Mouse (Mus musculus) MEL (cell line): ENCODE data around the gene Cxcr2. TPM values are rescaled to one million over a fixed set of nuclear protein-coding genes. Genes with fewer than 3 reads are reported as not detected.

Experiments
- DNase-seq: peaks from one replicate; pipeline ENCODE4 v3.0.0; 2011; ENCODE audit warnings: low read depth, low spot score
- H3K27ac ChIP-seq: 2 replicates; pipeline ENCODE4 v1.5.1; 2012; ENCODE audit warnings: low read depth, mild to moderate bottlenecking, control low read depth, low read length, moderate library complexity; ENCODE audit not compliant: control insufficient read depth
- H3K27me3 ChIP-seq, 2 experiments: fragments of 150-350 bp in 1 of 2; sonication (generic) in 1 of 2; 2 replicates each; pipeline ENCODE4 v1.6.1; 2012; ENCODE audit warnings: low read length in 2 of 2, mild to moderate bottlenecking in 2 of 2, improper control_type of control experiment in 1 of 2, moderate library complexity in 1 of 2; ENCODE audit not compliant: insufficient read depth in 2 of 2, control insufficient read depth in 1 of 2
- H3K36me3 ChIP-seq, 2 experiments: 2 replicates each; pipeline ENCODE4 v1.6.1; 2012 to 2014; ENCODE audit warnings: low read length in 2 of 2, improper control_type of control experiment in 1 of 2, inconsistent platforms in 1 of 2, mild to moderate bottlenecking in 1 of 2; ENCODE audit not compliant: insufficient read depth in 2 of 2, control insufficient read depth in 1 of 2
- H3K4me1 ChIP-seq, 2 experiments: fragments of 150-350 bp in 1 of 2; sonication (generic) in 1 of 2; 2 replicates each; pipeline ENCODE4 v1.6.1; 2012; ENCODE audit warnings: low read length in 2 of 2, improper control_type of control experiment in 1 of 2, mild to moderate bottlenecking in 1 of 2; ENCODE audit not compliant: insufficient read depth in 2 of 2, control insufficient read depth in 1 of 2
- H3K4me3 ChIP-seq, 2 experiments: fragments of 150-350 bp in 1 of 2; sonication (generic) in 1 of 2; 2 replicates each; pipeline ENCODE4 v1.5.1; 2012; ENCODE audit warnings: low read depth in 2 of 2, low read length in 2 of 2, mild to moderate bottlenecking in 2 of 2, moderate library complexity in 2 of 2, control low read depth in 1 of 2, improper control_type of control experiment in 1 of 2; ENCODE audit not compliant: control insufficient read depth in 1 of 2, insufficient read depth in 1 of 2
- H3K79me2 ChIP-seq: 2 replicates; pipeline ENCODE4 v1.6.1; 2012; ENCODE audit warnings: mild to moderate bottlenecking, low read length, moderate library complexity; ENCODE audit not compliant: control insufficient read depth, poor library complexity, insufficient read depth
- H3K9ac ChIP-seq: 2 replicates; pipeline ENCODE4 v1.6.1; 2012; ENCODE audit warnings: low read depth, mild to moderate bottlenecking, control low read depth, low read length, moderate library complexity; ENCODE audit not compliant: control insufficient read depth, poor library complexity, severe bottlenecking
- H3K9me3 ChIP-seq: fragments of 150-350 bp; sonication (generic); replicated peaks from 2 replicates; pipeline ENCODE4 v1.6.1; 2012; ENCODE audit warnings: mild to moderate bottlenecking, low read length, improper control_type of control experiment, moderate library complexity; ENCODE audit not compliant: insufficient read depth
- CTCF ChIP-seq, 3 experiments: IDR thresholded peaks in 2 of 3; conservative IDR thresholded peaks in 1 of 3; 2 replicates each; pipeline ENCODE4 v1.5.1; 2011 to 2012; ENCODE audit warnings: low read length in 3 of 3, low read depth in 2 of 3, mild to moderate bottlenecking in 2 of 3, improper control_type of control experiment in 1 of 3, inconsistent platforms in 1 of 3, mixed read lengths in 1 of 3, moderate library complexity in 1 of 3; ENCODE audit not compliant: control insufficient read depth in 1 of 3, insufficient read depth in 1 of 3, poor library complexity in 1 of 3, severe bottlenecking in 1 of 3
- E2F4 ChIP-seq: IDR thresholded peaks from 2 replicates; pipeline ENCODE4 v1.6.1; 2011; ENCODE audit warnings: low read depth, low read length, improper control_type of control experiment, borderline replicate concordance
- EP300 ChIP-seq, 2 experiments: IDR thresholded peaks; 2 replicates each; pipeline ENCODE4 v1.6.1; 2011; ENCODE audit warnings: improper control_type of control experiment in 2 of 2, low read length in 2 of 2, low read depth in 1 of 2, mild to moderate bottlenecking in 1 of 2
- GATA1 ChIP-seq: IDR thresholded peaks from 2 replicates; pipeline ENCODE4 v1.6.1; 2011; ENCODE audit warnings: low read depth, low read length, improper control_type of control experiment
- MEF2A ChIP-seq: IDR thresholded peaks from 2 replicates; pipeline ENCODE4 v1.6.1; 2014; ENCODE audit warnings: low read depth, mild to moderate bottlenecking, inconsistent platforms, low read length, improper control_type of control experiment; ENCODE audit not compliant: poor library complexity, insufficient replicate concordance, severe bottlenecking; ENCODE audit errors: extremely low read depth
- POLR2A ChIP-seq, 2 experiments: IDR thresholded peaks; 2 replicates each; pipeline ENCODE4 v1.6.1; 2011 to 2012; ENCODE audit warnings: low read length in 2 of 2, mild to moderate bottlenecking in 2 of 2, control low read depth in 1 of 2, improper control_type of control experiment in 1 of 2, low read depth in 1 of 2, moderate library complexity in 1 of 2; ENCODE audit not compliant: control insufficient read depth in 1 of 2, insufficient read depth in 1 of 2, poor library complexity in 1 of 2
- POLR2AphosphoS2 ChIP-seq: IDR thresholded peaks from 2 replicates; pipeline ENCODE4 v1.6.1; 2011; ENCODE audit warnings: low read length, improper control_type of control experiment
- TAL1 ChIP-seq: IDR thresholded peaks from 2 replicates; pipeline ENCODE4 v1.6.1; 2012; ENCODE audit warnings: mild to moderate bottlenecking, inconsistent platforms, low read length, moderate library complexity, mixed read lengths
- USF1 ChIP-seq: IDR thresholded peaks from 2 replicates; pipeline ENCODE4 v1.6.1; 2014; ENCODE audit warnings: low read depth, mild to moderate bottlenecking, inconsistent platforms, low read length, improper control_type of control experiment, moderate library complexity
- ZMIZ1 ChIP-seq: IDR thresholded peaks from 2 replicates; pipeline ENCODE4 v1.6.1; 2012; ENCODE audit warnings: low read depth, mild to moderate bottlenecking, inconsistent platforms, low read length, improper control_type of control experiment, moderate library complexity
- ZNF384 ChIP-seq: IDR thresholded peaks from 2 replicates; pipeline ENCODE4 v1.6.1; 2012; ENCODE audit warnings: low read depth, mild to moderate bottlenecking, inconsistent platforms, low read length, improper control_type of control experiment
- polyA plus RNA-seq, 2 experiments: library from polyadenylated mRNA; stranded (reverse) in 1 of 2; unstranded in 1 of 2; fragments of >175 nt in 1 of 2; fragments of >200 nt in 1 of 2; gene quantifications; 2 replicates each; pipeline versions ENCODE4 v1.2.1 to v1.2.4; 2012; ENCODE audit warnings: low replicate concordance in 2 of 2, low read depth in 1 of 2; ENCODE audit not compliant: insufficient read length in 2 of 2, insufficient read depth in 1 of 2, missing spikeins in 1 of 2
- total RNA-seq: library from RNA; depleted of rRNA; stranded (reverse); fragments of 300-350 nt; gene quantifications from 2 replicates; pipeline ENCODE4 v1.2.3, GENCODE M21; 2012

Cxcr2 gene
- total and polyA plus RNA-seq, 3 experiments = 0.11 to 0.92 TPM; not detected in 1

- Histone ChIP-seq H3K27me3 (no peaks in the 10 kb centered on the region), H3K9ac (no peak overlapping the region), H3K36me3 (peaks cover 0 to 3% of the 10 kb centered on the region in 2 experiments; a peak in 1 of 4 replicates), H3K79me2 (no peaks in the 10 kb centered on the region), H3K4me1 (peaks cover 0 to 3% of the 10 kb centered on the region in 2 experiments; a peak in 3 of 4 replicates), H3K9me3 (no peaks in the 10 kb centered on the region), H3K27ac (no peak overlapping the region), H3K4me3 (no peak overlapping the region)
- no peak for TF ChIP-seq MEF2A
- no peak for DNase-seq
These were observed 27.7 kb downstream of the Cxcr2 start for GRCm38 (mm10) chr1:74181462-74181861.

- DNase-seq = peak; percentile 48
- Histone ChIP-seq H3K79me2 (no peaks in the 10 kb centered on the region), H3K9ac (no peak overlapping the region), H3K9me3 (no peaks in the 10 kb centered on the region), H3K4me3 (no peak overlapping the region), H3K4me1 (no peaks in the 10 kb centered on the region), H3K27ac (no peak overlapping the region), H3K36me3 (peaks cover 0 to 3% of the 10 kb centered on the region in 2 experiments; a peak in 1 of 4 replicates), H3K27me3 (no peaks in the 10 kb centered on the region)
- TF ChIP-seq CTCF (IDR thresholded peaks at IDR 0.05 in 2 of 3, conservative IDR thresholded peaks at IDR 0.05 in 1 of 3; ENCODE audit: control insufficient read depth in 1 of 3, insufficient read depth in 1 of 3, low read depth in 2 of 3, low read length in 3 of 3, poor library complexity in 1 of 3, severe bottlenecking in 1 of 3) (peak; percentile 21 to 45 (median 36); a peak in 5 of 6 replicates), EP300 (IDR thresholded peaks at IDR 0.05; ENCODE audit: low read depth in 1 of 2, low read length in 2 of 2) (no peak)
These were observed 29.2 kb downstream of the Cxcr2 start for GRCm38 (mm10) chr1:74183006-74183405.

GRCm38 (mm10) chr1:74190471-74190870 lies 36.7 kb downstream of the Cxcr2 start:
- Histone ChIP-seq H3K36me3 (no peaks in the 10 kb centered on the region), H3K79me2 (no peaks in the 10 kb centered on the region), H3K27me3 (no peaks in the 10 kb centered on the region), H3K9me3 (no peaks in the 10 kb centered on the region), H3K27ac (no peak overlapping the region), H3K9ac (no peak overlapping the region), H3K4me3 (no peak overlapping the region), H3K4me1 (no peaks in the 10 kb centered on the region)
- TF ChIP-seq E2F4 = no peak
- TF ChIP-seq MEF2A = no peak
- TF ChIP-seq CTCF (IDR thresholded peaks at IDR 0.05 in 2 of 3, conservative IDR thresholded peaks at IDR 0.05 in 1 of 3; ENCODE audit: control insufficient read depth in 1 of 3, insufficient read depth in 1 of 3, low read depth in 2 of 3, low read length in 3 of 3, poor library complexity in 1 of 3, severe bottlenecking in 1 of 3) = no peak
- no peak for TF ChIP-seq POLR2AphosphoS2
- TF ChIP-seq TAL1 = no peak
- no peak for TF ChIP-seq USF1
- no peak for TF ChIP-seq ZNF384
- no peak for TF ChIP-seq GATA1
- no peak for TF ChIP-seq ZMIZ1
- no peak for TF ChIP-seq POLR2A (IDR thresholded peaks at IDR 0.05; ENCODE audit: control insufficient read depth in 1 of 2, insufficient read depth in 1 of 2, low read depth in 1 of 2, low read length in 2 of 2, poor library complexity in 1 of 2)
- DNase-seq = no peak
